Mouse (Mus musculus): ENCODE measurements at regions not wholly inside any gene's neighbourhood (a gene's known extent, or its start where the extent isn't known, plus 50 kb on each side); places are given as distances from the start of the nearest gene placed in this dataset.

- no peak for TF ChIP-seq CTCF (IDR thresholded peaks at IDR 0.05; ENCODE audit: borderline replicate concordance, insufficient read depth, low read depth, low read length)
- no peak for TF ChIP-seq POLR2A (IDR thresholded peaks at IDR 0.05; ENCODE audit: borderline replicate concordance, insufficient read depth, low read length)
Observed at GRCm38 (mm10) chr12:90571907-90572306, 166.3 kb downstream of the Dio2 start.
